Mouse (Mus musculus) cortical plate, adult 2 months (tissue): ENCODE measurements around the gene Nfkb1.

Experiments used
- CTCF ChIP-seq: fragments of 200-500 bp; IDR thresholded peaks from 2 replicates; pipeline ENCODE4 v1.5.1; 2011; ENCODE audit warnings: mild to moderate bottlenecking, control low read depth, low read length; ENCODE audit not compliant: insufficient read depth; ENCODE audit errors: extremely low read depth
- POLR2A ChIP-seq: fragments of 200-500 bp; IDR thresholded peaks from 2 replicates; pipeline ENCODE4 v1.6.1; 2011; ENCODE audit warnings: mild to moderate bottlenecking, low read length, control low read depth; ENCODE audit not compliant: insufficient read depth; ENCODE audit errors: extremely low read depth

DNA sequence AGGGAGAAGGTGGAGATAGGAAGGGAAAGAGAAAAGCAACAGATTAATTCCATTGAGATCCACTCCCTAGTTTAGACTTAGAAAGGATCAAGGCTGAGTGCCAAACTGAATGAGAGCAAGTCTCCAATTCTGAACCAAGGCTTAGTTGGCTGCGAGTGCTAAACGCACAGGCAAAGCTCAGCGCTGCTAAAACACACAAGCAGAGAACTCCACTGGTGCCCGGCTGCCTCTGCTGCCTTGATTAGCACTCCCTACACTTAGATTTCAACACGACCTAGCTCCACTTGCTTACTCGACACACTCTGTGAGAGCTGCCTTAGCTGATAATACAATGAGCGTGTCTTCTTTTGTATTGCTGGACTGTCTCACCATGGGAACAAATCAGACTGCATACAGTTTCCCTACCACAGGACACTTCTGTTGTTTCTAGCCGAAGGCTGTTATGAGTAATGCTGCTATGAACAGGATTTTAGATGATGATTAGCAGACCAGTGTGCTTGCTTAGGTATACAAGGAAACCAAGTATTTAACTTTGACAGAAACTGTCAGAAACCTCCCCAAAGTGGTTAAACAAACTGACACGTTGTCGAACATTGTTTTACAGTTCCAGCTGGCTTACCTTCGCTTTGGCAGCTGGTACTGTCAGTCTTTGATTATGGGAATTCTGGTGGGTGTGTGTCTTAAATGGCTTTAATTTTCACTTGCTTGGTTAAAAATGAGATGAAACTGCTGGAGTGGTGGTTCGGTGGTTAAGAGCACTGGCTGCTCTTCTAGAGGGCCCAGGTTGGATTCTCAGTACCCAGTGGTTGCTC, 134.3 kb downstream of the Nfkb1 start:
- no peak for TF ChIP-seq CTCF
- TF ChIP-seq POLR2A, result no peak
